Mouse (Mus musculus) hindbrain, postnatal 0 days (tissue): ENCODE data around the gene Slc6a12. TPM values are rescaled to one million over a fixed set of nuclear protein-coding genes. Genes with fewer than 3 reads are reported as not detected.
"Not testable (repeated sequence)": the region's sequence is repeated elsewhere in the genome, so short reads cannot be mapped to it uniquely, and the experiment has no call there.

Source experiments
- ATAC-seq: fragments of 200-750 bp; cut with Nextera tagmentation; 2 replicates; pipeline ENCODE4 v1.8.0; 2017; ENCODE audit warnings: mild to moderate bottlenecking, moderate TSS enrichment, moderate library complexity
- DNase-seq: peaks from one replicate; pipeline ENCODE4 v3.0.0-alpha.2; 2015; ENCODE audit warnings: low spot score
- H3K27ac ChIP-seq: fragments of 300-500 bp; sonication (generic); 2 replicates; pipeline ENCODE4 v1.5.1; 2014; ENCODE audit warnings: mild to moderate bottlenecking
- H3K27me3 ChIP-seq: fragments of 300-500 bp; sonication (generic); 2 replicates; pipeline ENCODE4 v1.6.1; 2014; ENCODE audit warnings: low read length, mixed read lengths; ENCODE audit not compliant: insufficient read depth
- H3K36me3 ChIP-seq: fragments of 300-500 bp; sonication (generic); 2 replicates; pipeline ENCODE4 v1.6.1; 2014; ENCODE audit warnings: low read length, mixed read lengths; ENCODE audit not compliant: insufficient read depth
- H3K4me1 ChIP-seq: fragments of 300-500 bp; sonication (generic); 2 replicates; pipeline ENCODE4 v1.6.1; 2014; ENCODE audit warnings: antibody characterized with exemption, low read length, mixed read lengths; ENCODE audit not compliant: insufficient read depth
- H3K4me2 ChIP-seq: fragments of 300-500 bp; sonication (generic); 2 replicates; pipeline ENCODE4 v1.6.1; 2014; ENCODE audit warnings: low read depth, mild to moderate bottlenecking, low read length, moderate library complexity, mixed read lengths
- H3K4me3 ChIP-seq: fragments of 300-500 bp; sonication (generic); 2 replicates; pipeline ENCODE4 v1.5.1; 2014; ENCODE audit warnings: low read length
- H3K9ac ChIP-seq: fragments of 300-500 bp; sonication (generic); replicated peaks from 2 replicates; pipeline ENCODE4 v1.6.1; 2014; ENCODE audit warnings: mild to moderate bottlenecking, low read length, moderate library complexity, mixed read lengths
- H3K9me3 ChIP-seq: fragments of 300-500 bp; sonication (generic); 2 replicates; pipeline ENCODE4 v1.6.1; 2016; ENCODE audit warnings: low read length, mixed read lengths
- CTCF ChIP-seq: IDR thresholded peaks from 2 replicates; pipeline ENCODE4 v1.5.1; 2016; ENCODE audit warnings: antibody characterized with exemption, control low read depth, low read depth
- WGBS: fragments of 180-500 bp; shearing (Covaris S2); extraction: QIAGEN DNeasy Blood & Tissue Kit; methylation state at CpG from one replicate; pipeline ENCODE4 v1.1.7; 2014; 5-methylcytosine and 5-hydroxymethylcytosine counted together
- polyA plus RNA-seq: library from polyadenylated mRNA; unstranded; fragments of >200 nt; fragmentation: Nextera tagmentation; extraction: Ambion mirVana; gene quantifications from 2 replicates; pipeline ENCODE4 v1.2.1, GENCODE M21; 2015
- total RNA-seq: library from RNA; depleted of rRNA; stranded (reverse); fragments of >200 nt; gene quantifications from 2 replicates; pipeline ENCODE4 v1.2.3, GENCODE M21; 2014

Slc6a12 gene
- total and polyA plus RNA-seq, 2 experiments from 2014 or later, result 5.9 to 12.8 TPM

DNA sequence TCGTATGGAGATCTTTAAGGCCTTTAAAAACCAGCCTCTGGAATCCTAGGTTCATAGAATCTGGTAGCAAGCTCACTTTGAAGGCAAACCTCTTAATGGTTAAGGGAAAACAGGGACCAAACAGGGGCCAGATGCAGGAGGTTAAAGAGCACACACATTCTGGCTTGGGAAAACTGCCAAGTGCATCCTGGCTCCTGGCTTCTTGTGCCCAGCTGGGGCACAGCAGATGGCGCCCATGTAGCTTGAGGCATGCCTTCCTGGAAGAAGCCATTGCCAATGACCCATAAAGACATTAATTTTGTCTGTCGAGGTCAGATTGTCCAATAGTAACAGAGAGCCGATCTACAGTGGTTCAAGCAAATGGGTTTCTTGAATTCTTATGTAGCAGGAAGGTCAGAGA lies 21.1 kb downstream of the Slc6a12 start:
- no peaks in the 10 kb centered on the region for H3K36me3 ChIP-seq
- DNase-seq, result peak; percentile 58
- no peak overlapping the region for H3K27ac ChIP-seq
- no peak overlapping the region for H3K9ac ChIP-seq
- no peak overlapping the region for H3K4me3 ChIP-seq
- WGBS, result 50% methylated on average over 4 of the region's 4 CpGs
- H3K4me2 ChIP-seq, result no peak overlapping the region
- no peaks in the 10 kb centered on the region for H3K27me3 ChIP-seq
- no peaks in the 10 kb centered on the region for H3K9me3 ChIP-seq
- H3K4me1 ChIP-seq, result 0 out of 2 replicates have a peak, but pooled peaks cover 5% of the 10 kb centered on the region
- ATAC-seq, result no peak
- TF ChIP-seq CTCF, result no peak

DNA sequence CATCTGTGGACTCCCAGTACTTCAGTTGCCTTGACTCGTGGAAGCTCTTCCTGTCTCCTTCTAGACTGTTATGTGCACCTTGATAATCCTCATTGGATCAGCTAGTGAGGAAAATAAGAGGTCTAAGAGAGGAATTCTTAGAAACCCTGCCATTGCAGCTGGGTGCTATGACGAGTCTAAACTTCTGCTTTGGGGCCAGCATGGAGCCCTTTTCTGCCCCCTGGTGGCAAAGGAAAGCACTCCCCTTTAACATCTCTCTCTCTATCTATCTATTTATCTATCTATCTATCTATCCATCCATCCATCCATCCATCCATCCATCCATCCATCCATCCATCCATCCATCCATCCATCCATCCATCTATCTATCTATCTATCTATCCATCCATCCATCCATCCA lies 23.7 kb downstream of the Slc6a12 start:
- H3K9me3 ChIP-seq, H3K4me2 ChIP-seq, H3K4me3 ChIP-seq, H3K4me1 ChIP-seq, H3K9ac ChIP-seq, H3K27ac ChIP-seq, ATAC-seq, H3K36me3 ChIP-seq, H3K27me3 ChIP-seq: not testable (repeated sequence)
- peak; percentile 54 for TF ChIP-seq CTCF
- peak; percentile 33 for DNase-seq
- WGBS, result 24% methylated on average over 2 of the region's 2 CpGs

DNA sequence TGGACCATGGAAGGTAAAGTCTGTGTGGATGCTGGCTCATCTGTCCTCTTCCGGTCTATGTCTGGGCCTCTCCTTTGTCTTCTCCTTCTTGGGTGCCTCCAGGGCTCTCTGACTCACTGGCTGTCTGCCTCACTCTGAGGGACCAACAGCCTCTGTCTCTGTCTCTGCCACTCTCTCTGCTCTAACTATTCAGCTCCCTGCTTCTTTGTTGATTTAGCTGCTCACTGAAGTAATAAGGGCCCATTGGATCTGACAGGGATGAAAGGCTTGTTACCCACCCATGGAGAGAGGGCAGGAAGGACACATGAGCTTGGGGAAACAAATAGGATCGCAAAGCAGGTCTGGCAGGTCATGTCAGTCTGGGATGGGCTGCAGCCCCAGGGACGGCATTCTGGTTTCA lies 24.2 kb downstream of the Slc6a12 start:
- H3K27me3 ChIP-seq, result no peaks in the 10 kb centered on the region
- no peak overlapping the region for H3K4me3 ChIP-seq
- 0 out of 2 replicates have a peak, but pooled peaks cover 5% of the 10 kb centered on the region for H3K4me1 ChIP-seq
- no peak overlapping the region for H3K4me2 ChIP-seq
- TF ChIP-seq CTCF, result no peak
- H3K27ac ChIP-seq, result no peak overlapping the region
- DNase-seq (no peak), ATAC-seq (no peak)
- H3K9me3 ChIP-seq, result no peaks in the 10 kb centered on the region
- WGBS, result 56% methylated on average over 3 of the region's 3 CpGs
- no peaks in the 10 kb centered on the region for H3K36me3 ChIP-seq
- H3K9ac ChIP-seq, result no peak overlapping the region

DNA sequence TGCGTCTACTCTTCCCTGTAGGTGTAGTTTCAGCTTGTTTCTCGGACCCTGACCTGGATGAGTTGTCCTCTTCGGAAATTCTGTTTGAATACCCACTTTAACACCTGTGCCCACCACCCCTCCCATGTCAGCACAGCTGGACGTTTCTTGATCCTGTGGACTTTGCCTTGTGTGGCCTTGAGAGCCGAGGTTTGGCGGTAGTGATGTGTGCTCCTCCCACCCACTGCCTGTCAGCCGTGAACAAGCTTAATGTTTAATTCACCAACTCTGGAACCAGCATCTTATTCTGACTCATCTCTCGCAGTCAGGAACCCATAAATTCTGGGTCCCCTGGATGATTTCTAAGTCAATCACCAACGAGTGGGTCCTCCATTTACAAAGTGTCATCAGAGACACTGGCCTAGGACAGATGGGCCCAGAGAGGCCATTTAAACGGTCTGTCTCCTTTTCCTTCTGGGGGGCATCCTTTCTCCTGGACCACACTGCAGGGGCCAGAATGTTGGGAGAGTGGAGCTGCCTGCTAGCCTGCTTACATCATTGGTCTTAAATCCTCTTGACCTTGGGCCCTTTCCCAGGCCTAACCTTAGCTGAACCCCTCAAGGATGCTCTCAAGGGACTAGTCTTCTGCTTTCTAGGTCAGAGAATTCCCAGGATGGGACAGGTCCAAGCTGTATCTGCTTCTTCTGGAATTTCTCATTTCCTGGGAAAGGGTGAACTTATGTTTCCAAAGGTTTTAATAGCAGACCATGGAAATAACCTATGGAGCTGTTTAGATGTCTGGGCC lies 28.5 kb downstream of the Slc6a12 start:
- no peaks in the 10 kb centered on the region for H3K27me3 ChIP-seq
- WGBS, result 73% methylated on average over 10 of the region's 10 CpGs
- ATAC-seq (no peak), DNase-seq (no peak)
- H3K4me3 ChIP-seq, result no peak overlapping the region
- H3K9me3 ChIP-seq, result no peaks in the 10 kb centered on the region
- TF ChIP-seq CTCF, result no peak
- no peak overlapping the region for H3K9ac ChIP-seq
- no peaks in the 10 kb centered on the region for H3K4me1 ChIP-seq
- no peak overlapping the region for H3K27ac ChIP-seq
- no peaks in the 10 kb centered on the region for H3K36me3 ChIP-seq
- H3K4me2 ChIP-seq, result no peak overlapping the region

DNA sequence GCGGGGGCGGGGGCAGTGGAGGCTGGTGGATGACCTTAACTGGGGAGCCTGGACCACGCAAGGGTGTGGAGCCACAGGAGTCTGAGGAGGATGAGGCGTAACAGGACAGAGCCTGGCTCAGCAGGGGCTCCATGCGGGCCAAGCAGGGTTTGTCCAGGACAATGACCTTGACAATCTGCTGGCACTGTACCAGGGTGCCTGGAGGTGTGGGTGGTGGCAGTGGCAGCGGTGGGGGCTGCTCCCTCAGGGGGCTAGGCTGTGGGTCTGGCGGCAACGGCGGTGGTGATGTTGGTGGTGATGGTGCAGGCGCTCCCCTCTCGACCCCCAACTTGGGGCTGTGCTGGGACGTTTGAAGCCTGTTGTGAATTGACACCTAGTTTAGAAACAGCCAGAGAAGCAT lies 33.3 kb downstream of the Slc6a12 start:
- DNase-seq, result no peak
- 81% methylated on average over 12 of the region's 12 CpGs for WGBS
- no peaks in the 10 kb centered on the region; the same call in 1 of the 2 replicates for H3K4me1 ChIP-seq

DNA sequence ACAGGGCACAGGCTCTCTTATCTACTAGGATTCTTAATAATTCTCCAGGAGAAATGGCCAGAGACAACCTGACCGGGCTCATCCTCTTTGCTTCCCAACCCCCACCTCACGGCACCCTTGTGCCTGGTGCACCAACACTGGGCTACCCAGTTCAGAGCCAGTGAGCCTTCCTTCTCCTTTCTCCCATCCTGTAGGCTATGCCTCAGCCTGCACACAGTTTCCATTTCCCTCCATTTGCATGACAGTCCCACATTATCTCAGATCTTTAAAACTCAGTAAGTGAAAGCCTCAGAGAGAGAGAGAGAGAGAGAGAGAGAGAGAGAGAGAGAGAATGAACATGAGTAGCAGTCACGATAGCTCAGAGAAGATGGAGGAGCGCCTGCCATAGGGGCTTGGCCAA lies 35.4 kb downstream of the Slc6a12 start:
- no peak overlapping the region for H3K4me2 ChIP-seq
- no peaks in the 10 kb centered on the region; the same call in 1 of the 2 replicates for H3K4me1 ChIP-seq
- no peak for TF ChIP-seq CTCF
- ATAC-seq (0 out of 2 replicates have a peak, but pooled peaks have one; percentile 13), DNase-seq (no peak)
- no peak overlapping the region for H3K9ac ChIP-seq
- no peaks in the 10 kb centered on the region for H3K36me3 ChIP-seq
- no peak overlapping the region for H3K27ac ChIP-seq
- H3K9me3 ChIP-seq, result no peaks in the 10 kb centered on the region
- H3K4me3 ChIP-seq, result no peak overlapping the region
- WGBS, result 48% methylated on average over 4 of the region's 4 CpGs
- no peaks in the 10 kb centered on the region for H3K27me3 ChIP-seq

More for the DNA sequence above, 33.3 kb downstream of the Slc6a12 start:
- Histone ChIP-seq H3K9me3 (no peaks in the 10 kb centered on the region), H3K9ac (no peak overlapping the region), H3K36me3 (no peaks in the 10 kb centered on the region), H3K4me2 (no peak overlapping the region), H3K27ac (no peak overlapping the region), H3K4me3 (no peak overlapping the region), H3K27me3 (no peaks in the 10 kb centered on the region)
- no peak for TF ChIP-seq CTCF
- no peak for ATAC-seq

DNA sequence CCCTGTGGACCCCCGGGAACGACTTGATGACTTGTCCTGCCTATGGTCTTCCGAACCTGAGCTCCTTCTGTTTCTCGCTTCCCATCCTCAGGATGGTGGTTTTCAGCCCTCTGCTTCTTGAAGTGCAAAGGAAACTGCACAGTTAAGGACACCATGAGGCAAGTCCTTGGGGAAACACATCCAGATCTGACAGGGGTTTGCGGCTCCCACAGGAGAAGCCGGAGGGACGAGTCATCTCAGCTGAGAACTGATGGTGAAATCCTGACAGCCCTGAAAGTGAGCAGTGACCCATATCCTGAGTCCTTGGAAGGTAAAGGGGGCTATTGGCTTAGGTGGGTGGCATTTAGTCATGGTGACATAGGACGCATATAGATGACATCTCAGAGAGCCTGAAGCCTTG lies 37.7 kb downstream of the Slc6a12 start:
- no peak overlapping the region for H3K9ac ChIP-seq
- H3K4me3 ChIP-seq, result no peak overlapping the region
- H3K9me3 ChIP-seq, result no peaks in the 10 kb centered on the region
- H3K4me2 ChIP-seq, result no peak overlapping the region
- 69% methylated on average over 8 of the region's 8 CpGs for WGBS
- no peak overlapping the region for H3K27ac ChIP-seq
- no peak for TF ChIP-seq CTCF
- no peaks in the 10 kb centered on the region for H3K27me3 ChIP-seq
- H3K36me3 ChIP-seq, result no peaks in the 10 kb centered on the region
- no peaks in the 10 kb centered on the region; the same call in 1 of the 2 replicates for H3K4me1 ChIP-seq
- DNase-seq (no peak), ATAC-seq (no peak)
